Mouse (Mus musculus) naive thymus-derived CD4-positive, alpha-beta T cell, adult 2 months (primary cell): ENCODE measurements around the gene Ninj2.
A peak's percentile ranks its signal among the peaks of the same experiment; 100 is the strongest.

ENCODE experiments used
- DNase-seq: peaks from one replicate; pipeline ENCODE4 v3.0.0-alpha.2; 2011; ENCODE audit warnings: low read depth

Gene Ninj2

DNA sequence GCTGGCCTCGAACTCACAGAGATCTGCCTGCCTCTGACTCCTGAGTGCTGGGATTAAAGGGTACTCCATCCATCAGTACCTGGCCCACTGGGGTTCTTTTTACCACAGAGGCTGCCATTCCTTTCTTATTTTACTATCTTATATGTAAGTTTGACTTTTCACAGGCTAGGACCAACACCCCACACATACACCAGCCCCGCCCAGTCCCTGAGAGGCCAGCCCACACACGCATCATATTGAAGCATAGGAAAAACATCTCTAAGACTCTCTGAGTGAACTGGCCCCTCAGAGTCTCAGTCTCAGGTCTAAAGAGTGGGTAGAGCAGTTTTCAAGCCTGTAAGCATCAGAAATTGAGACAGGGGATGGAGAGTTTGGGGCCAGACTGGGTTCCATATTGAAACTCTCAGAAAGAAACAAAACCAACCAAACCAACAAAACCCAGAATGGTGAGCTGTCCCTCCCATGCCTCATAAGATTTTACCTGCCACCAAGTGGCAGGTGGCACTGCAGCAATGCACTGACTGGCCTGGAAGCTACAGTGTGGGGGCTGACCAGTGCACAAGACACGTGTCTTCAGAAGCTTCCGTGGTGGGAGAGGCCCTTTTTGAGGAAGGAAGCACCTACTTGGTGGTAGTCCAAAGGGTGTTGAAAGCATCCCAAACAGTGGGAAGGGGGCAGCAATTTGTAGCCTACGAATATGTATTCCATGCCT lies 86.0 kb downstream of the Ninj2 start:
- DNase-seq: no peak

DNA sequence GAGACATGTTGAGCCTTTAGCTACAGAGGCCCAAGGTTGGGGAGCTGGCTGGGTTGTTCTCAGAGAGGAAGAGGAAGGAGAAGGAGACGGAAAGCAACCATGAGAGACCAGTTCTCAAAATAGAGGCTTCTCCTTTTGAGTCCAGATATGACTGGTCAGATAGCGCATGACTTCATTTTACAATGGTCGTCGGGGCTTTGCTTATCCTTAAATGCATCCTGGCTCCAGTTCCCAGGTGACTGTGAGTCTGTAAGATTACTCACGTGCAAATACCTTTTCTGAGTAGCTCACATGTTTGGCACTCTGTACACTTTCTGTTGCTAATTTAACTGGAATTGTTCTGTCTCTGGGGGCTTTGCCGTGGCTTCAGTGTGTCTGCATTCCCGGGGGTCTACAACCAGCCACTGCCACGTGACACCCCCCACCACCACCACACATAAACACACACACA lies 86.6 kb downstream of the Ninj2 start:
- no peak for DNase-seq

DNA sequence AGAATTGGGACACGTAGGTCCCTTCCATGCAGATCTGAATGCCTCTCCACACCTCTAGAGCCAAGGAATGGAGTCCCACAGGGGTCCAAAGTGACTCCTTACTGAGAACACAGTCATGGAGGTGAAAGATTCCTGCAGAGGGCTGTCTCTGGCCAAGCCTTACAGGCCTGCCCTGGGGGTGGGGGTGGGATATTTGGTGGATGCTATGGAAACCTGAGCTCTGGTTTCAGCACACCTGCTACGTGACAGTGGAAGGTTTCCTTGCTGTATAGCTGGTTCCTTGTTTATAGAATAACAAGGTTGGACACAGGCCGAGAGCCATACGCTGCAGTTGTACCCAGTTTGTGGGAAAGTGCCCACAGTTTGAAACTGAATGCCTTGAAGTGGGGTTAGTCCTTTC lies 87.3 kb downstream of the Ninj2 start:
- DNase-seq: no peak

DNA sequence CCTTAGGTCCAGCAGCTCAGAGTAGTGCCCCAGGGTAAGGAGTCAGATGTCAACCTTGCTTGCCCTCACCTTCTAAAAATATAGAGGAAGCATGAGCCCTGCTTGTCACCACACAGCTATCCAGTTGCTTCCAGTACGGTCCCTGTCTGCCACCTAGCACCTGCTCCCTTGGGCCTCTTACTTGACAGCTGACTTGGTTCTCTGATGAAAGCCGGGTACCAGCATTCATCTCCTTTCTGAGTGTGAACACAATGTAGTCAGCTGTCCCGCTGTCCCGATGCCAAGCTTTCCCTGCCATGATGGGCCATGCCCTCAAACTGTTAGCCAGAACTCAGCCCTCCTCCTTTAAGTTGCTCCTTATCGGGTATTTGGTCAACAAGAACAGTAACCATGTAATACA lies 89.0 kb downstream of the Ninj2 start:
- DNase-seq: no peak

DNA sequence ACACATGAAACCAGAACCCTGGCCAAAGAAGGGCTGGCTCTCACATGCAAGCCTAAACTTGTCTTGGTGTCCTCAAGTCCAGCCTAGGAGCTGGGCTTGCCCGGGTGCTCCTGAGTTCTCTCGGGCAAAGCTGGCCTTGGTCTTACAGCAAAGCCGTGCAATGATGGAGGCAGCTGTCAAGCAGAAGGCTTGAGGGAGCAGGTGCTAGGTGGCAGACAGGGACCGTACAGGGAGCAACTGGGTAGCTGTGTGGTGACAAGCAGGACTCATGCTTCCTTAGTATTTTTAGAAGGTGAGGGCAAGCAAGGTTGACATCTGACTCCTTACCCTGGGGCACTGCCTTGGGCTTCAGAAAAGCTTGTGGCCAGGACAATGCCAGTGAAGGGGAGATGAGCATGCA lies 90.6 kb downstream of the Ninj2 start:
- no peak for DNase-seq

DNA sequence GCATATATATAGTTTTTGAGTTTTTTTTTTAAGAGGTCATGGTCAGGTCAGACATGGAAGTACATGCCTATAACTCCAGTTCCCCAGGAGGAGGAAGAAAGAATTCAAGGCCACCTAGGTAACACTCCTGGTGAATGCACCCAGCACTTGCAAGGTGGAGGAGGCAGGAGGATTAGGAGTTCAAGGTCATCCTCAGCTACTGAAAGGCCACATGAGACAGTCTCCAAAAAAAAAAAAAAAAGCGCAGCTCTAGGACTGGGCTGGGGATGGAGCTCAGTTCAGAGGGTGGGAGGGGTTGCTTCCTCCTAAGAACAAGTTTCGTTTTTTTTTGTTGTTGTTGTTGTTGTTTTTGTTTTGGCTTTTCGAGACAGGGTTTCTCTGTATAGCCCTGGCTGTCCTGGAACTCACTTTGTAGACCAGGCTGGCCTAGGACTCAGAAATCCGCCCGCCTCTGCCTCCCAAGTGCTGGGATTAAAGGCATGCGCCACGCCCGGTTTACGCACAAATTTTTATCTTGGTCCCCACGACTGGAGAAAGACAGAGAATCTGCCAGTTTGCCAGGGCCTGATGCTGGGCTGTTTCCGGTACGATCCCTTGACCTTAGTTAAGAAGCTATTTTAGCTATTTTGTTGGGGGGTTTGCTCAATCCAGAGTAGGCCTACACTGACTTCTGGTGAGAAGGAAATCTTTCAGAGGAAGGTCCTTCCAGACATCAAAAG lies 92.0 kb downstream of the Ninj2 start:
- DNase-seq: no peak

DNA sequence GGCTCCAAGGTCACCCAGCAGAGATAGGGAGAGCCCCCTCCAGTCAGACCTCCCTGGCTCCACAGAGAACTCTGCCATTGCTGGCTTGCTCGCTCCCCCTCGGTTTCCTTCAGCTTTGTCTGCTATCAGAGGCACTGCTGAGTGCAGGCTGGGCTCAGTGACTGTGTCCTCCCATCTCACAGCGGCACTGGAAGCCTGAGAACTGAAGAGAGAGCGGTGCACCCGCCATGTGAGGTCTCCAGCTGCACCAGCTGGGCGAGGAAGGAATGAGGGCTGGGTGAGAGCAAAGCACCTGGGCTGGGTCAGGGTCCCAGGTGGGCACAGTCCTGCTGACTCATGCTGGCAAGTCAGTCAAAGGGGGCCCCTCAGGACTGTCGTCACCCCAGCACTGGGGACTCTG lies 92.6 kb downstream of the Ninj2 start:
- DNase-seq: no peak

DNA sequence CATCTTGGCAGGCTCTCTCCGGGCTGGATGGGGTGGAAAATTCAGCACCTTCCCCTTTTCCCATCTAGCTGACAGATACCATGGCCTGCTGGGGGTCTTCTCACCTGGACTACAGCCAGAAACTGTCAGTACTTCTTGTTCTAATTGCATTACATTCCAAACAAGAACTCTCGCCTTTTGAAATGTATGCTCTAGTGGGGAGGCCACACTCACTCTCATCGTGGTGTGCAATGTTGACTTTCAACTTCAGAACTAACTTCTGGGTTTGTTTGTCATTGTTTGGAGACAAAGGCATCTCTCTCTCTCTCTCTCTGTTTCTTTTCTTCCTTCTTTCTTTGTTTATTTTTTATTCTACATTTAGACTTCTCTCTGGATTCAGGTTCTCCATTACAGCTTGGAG lies 93.4 kb downstream of the Ninj2 start:
- DNase-seq: no peak

DNA sequence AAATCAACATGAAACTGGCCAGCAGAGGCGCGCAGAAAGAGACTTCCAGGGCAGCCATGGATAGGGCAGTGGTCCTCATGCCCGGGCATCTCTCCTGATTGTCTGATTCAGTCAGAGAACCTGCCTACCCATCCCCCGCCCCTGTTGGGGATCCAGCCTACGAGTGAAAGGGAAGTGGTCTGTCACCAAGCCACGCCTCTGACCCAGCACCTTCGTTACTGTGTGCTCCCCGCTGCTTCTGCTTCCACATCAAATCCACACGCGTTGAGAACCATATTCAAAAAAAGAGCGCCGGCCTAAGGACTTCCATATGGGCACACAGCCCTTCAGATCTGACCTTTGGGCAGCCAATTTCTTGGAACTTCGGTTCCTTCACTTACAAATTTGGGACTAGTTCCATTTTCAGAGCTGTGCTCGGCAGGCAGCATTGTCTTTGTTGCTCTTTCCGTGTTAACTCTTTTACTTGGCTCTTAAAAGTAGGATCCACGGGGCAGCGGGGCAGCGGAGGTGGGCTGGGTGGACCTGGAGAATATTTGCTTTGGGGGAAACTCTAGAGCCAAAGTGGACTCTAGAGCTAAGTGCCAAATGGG lies 94.5 kb downstream of the Ninj2 start:
- DNase-seq: peak; percentile 84

DNA sequence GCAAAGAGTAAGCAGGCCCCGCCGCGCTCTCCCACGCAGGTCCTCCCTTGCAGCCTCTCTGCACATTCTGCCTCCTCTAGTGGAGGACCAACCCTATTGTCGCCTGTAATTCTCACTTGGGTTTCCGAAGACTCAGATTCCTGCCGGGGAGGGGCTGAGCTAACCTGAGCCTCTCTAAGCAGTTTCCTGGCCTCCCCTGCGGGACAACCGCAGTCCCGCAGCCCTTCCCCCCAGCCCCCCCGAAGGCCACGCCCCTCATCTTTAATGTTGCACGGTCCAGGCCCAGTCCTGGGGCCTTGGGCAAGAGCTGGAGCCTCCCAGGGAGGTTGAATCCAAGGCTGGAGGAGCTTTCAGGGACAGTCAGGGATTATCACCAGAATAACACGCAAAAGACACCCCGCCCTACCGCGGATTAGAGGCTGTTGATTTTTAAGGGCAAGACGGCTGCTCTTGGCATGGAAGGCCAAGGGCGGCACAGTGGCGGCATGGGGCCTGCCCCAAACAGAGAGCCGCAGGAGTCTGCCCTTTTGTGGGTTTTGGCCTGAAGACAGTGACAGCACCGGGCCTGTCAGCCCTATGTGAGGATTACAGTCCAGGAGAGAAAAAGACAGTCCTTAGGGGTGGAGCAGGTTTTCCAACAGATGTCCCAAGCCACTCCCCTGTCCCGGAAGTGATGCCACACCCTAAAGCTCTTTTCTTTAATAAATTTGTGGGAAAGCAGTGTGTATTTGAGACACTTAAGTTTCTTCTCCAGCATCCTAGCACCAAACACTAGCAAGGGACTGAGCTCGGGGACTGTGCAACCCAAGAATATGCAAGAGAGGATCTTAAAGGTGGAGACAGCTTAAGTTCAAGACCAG lies 95.5 kb downstream of the Ninj2 start:
- DNase-seq: peak; percentile 88

DNA sequence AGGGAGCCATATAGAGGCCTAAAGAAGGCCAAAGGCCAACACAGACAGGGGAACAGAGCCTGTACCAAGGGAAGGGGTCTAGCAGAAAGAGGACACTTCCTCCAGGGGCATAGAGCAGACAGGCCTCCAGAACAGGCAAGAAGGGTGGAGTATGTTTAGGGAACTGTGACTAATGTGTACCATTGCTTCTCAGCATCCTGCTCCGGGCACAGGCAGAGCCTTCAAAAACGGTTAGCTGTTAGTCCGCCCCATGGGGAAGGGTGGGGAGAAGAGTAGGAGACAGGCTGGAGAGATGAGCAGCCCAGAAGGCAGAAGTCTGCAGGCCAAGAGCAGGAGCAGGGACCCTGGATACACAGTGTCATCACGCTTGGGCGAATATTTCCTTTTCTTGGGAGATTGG lies 96.1 kb downstream of the Ninj2 start:
- peak; percentile 22 for DNase-seq

DNA sequence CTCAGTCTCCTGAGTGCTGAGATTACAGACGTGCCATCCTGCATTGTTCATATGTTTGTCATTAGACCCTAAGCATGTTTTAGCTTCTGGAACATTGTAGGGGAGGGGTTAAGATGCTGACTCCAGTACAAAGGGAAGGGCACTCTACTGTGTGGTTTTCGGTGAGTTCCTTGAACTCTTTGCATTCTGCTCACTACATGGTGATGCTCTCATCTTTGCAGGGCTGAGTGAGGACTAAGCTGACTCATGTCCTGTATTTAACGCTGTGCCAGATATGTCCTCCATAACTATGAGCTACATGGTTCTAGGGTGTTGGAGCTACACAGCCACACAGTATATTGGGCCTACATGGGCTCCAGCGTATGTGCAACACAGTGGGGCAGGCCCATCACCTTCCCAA lies 97.2 kb downstream of the Ninj2 start:
- DNase-seq: peak; percentile 62

DNA sequence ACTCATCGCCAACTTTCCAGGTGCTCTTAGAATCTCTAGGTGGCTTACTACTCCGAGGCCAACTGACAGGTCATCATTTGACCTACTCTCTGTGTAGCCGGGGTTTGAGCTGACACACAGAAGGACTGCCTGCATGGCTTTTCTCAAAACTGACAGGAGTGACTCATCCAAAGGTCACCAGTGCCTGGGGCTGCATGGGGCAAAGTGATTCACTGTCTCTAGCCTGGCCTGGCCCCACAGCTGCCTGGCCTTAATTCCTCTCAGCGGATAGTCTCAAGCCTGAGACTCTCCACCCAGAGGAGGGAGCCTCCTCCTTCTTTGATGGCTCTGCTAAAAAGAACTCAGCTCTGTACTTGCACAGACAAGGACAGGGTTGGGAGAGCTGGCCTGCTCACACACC lies 97.8 kb downstream of the Ninj2 start:
- DNase-seq: no peak

DNA sequence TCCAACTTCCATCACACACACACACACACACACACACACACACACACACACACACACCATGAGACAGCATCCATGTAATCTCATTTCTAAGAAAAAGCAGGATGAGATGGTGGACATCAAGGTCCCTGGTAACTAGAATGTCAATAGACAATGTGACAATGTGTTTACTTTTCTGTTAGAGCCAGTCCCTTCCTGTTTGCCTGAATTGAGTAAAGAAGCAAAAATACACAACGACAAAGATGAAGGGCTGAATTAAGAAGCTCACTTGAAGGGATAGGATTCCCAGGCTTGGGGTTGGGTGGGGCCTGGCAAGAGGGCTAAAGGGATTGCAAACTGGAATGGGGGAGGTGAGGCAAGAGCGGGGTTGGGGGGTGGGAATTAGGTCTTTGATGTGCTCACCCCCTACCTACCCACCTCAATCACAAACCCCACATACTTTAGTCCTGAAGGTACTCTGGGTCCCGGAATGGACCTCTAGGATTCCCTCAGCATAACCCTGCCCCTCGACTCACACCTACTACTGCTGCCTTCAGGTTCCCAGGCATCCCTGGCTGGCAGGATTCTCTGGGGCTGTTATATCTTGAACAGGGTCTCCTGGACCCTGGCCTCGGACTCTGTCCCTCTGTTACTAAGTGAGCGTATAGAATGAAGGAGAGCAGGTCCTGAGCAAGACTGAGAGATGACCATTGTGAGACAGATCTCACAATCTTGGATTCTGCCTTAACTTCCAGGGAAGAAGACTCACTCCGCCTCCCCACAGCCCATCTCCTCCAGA lies 98.4 kb downstream of the Ninj2 start:
- DNase-seq: no peak

DNA sequence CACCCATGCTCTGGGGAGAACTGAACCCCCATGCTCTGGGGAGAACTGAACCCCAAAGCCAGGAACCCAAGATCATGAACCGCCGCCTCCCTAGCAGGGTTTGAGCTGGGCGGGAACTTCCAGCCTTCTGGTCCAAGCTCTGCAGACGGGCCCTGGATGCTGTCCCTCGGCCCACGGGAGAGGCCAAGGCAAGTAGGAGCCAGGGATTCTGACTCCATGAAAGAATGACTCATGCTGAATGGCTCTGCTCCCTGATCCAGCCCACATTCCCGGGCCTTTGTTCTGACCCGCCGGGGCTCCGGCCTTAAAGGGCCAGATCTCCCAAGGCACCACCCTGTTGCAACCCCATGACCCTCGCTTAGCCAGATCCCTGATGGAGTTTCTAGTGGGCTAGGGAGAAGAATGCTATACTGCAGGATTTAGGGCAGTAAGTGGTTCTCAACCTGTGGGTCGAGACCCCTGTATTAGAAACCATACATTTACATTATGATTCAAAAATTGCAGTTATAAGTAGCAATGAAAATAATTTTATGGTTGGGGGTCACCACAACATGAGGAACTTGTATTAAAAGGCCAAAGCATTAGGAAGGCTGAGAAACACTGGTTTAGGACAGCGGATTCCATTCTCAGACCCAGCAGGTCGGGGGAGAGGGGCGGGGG lies 99.2 kb downstream of the Ninj2 start:
- no peak for DNase-seq

DNA sequence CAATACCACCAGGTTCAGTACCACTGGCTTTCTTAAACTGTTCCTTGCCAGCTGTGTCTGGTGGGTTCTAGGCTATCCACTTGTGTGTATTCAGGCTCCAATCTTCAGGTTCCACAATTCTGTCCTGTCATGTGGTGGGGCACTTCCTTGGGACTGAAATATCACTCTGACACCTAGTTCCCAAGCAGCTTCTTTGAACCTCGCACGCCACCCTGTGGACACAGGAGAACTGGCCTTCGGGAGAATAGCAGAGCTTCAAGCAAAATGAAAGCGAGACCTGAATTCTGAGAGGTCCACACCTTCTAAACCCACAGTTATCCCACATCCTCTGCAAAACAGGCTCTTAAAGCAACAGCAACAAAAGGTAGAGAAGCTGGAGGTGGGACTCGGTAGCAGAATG lies 100.0 kb downstream of the Ninj2 start:
- DNase-seq: peak; percentile 94

DNA sequence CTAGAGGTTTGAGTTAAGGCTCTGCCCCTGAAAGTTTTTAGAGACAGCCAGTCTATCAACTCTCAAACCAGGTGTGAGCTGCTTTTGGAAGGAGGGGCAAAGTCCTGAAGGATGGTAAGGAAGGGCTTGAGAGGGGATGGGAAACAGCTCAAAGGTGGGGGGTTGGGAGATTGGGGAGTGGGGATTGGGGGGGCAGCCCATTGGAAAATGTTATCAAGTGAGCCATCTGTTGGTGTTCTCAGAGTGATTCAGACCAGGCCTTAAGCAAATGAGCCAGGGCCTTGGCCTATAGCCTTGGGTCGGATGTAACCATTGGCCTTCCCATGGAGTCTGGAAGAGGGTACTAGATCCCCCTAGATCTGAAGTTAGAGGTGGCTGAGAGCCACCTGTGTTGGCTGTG lies 100.6 kb downstream of the Ninj2 start:
- peak; percentile 43 for DNase-seq

DNA sequence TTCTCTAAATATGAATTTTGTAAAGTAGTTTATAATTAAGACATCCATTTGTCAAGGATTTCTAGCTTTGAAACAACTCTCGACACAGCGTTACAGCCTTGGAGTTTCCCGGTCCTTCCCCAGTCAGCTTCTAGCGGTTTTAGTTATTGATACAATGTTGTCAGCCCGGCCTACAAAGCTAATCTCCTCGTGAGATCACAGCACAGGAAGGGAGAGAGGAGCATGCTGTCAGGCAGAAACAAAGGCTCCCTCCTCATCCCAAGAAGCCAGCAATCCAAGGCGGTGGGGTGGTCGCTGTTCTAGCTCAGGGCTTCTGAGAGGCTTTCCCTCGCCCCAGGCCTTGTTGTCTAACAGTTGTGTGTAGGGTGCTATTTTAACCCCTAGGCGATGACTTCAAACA lies 101.2 kb downstream of the Ninj2 start:
- DNase-seq: peak; percentile 55

DNA sequence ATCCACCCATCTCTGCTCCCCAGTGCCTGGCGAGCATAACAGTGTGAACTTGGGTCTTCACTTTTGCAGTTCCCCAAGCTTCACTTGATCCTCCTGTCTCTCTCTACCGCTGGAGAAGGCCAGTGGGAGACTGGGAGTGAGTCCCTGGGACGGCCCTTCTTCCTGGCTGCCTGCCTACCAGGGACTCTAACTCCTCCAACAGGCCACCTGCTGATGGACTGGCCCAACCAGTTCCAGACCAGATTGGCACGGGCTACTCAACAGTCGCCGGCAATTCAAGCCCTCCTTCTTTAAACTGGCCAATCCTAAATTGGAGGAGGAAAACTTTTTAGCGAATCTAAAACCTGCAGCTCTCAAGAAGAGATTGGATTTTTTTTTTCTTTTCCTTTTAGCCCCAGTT lies 101.8 kb downstream of the Ninj2 start:
- no peak for DNase-seq

DNA sequence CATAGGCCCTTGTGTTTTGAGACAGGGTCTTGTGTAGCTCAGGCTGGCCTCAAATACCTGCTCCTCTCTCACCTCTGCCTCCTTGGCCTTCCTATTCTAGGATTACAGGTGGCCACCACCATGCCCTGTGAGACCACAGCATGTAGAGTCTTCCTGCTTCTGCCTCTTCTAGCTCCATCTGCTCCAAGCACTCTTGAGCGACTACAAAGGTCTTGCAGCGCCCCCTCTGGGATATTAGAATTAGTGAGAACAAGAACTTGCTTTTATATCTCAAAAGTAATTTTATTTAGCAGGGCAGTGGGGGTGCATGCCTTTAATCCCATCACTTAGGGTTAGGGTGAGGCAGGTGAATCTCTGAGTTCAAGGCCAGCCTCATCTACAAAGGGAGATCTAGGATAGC lies 103.7 kb downstream of the Ninj2 start:
- DNase-seq: peak; percentile 82

DNA sequence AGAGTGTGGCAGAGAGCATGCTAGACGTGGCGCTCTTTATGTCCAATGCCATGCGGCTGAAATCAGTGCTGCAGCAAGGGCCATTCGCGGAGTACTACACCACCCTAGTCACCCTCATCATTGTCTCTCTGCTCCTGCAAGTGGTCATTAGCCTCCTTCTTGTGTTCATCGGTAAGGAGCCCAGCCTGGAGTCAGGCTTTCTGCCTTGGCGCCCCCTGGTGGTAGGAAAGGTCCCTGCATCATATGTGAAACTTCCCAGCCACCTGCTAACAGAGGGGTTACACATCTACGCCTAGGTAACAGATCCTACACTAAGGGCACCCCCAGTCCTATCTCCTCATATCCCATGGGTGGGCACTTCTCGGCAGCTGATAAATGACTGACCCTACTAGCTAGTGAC lies 104.8 kb downstream of the Ninj2 start:
- DNase-seq: peak; percentile 90
